Mouse (Mus musculus) liver, postnatal 0 days (tissue): ENCODE data around the gene Fam83e.

Experiments used
- CTCF ChIP-seq: sonication (generic); IDR thresholded peaks from 2 replicates; pipeline ENCODE4 v1.5.1; 2016; ENCODE audit warnings: antibody characterized with exemption, low read depth
- EP300 ChIP-seq: IDR thresholded peaks from 2 replicates; pipeline ENCODE4 v1.6.1; 2016; ENCODE audit warnings: antibody characterized with exemption, low read depth, mild to moderate bottlenecking

DNA sequence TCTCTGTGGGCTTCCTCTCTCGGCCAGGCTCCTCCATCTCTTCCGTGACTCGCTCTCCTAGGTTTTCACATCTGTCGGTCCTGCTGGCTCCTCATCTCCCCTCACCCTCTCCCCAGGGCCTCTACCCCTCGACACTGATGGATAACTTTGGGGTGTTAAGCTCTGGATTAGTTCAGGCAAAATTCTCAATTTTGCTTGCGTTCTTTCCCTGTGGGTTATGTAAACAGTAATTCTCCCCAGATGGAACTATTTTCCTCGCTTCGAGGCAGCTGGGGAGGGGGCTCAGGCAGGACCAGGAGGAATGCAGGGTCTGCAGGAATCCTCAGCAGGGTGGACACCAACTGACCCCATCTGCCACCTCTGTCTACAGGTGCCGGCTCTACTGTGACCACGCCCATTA lies 35.2 kb upstream of the Fam83e start:
- no peak for TF ChIP-seq EP300
- no peak for TF ChIP-seq CTCF
